Mouse (Mus musculus) heart, postnatal 10 days (tissue): ENCODE data around the gene Ctnnd2. TPM values are rescaled to one million over a fixed set of nuclear protein-coding genes. Genes with fewer than 3 reads are reported as not detected.

ENCODE experiments used
- DNase-seq, 2 experiments: peaks; one replicate each; pipeline ENCODE4 v3.0.0; 2021
- intact Hi-C: fragments of 180-260 bp; cut with DNase I; formaldehyde crosslinking; loops from one replicate; pipeline ENCODE4 v1.15.1; 2025
- total RNA-seq, 2 experiments: library from RNA; stranded (reverse); gene quantifications; 2 replicates each; pipeline ENCODE4 v1.2.3; 2021

Gene Ctnnd2
- total RNA-seq, 2 experiments from 2014 or later = 0.14 to 0.27 TPM

DNA sequence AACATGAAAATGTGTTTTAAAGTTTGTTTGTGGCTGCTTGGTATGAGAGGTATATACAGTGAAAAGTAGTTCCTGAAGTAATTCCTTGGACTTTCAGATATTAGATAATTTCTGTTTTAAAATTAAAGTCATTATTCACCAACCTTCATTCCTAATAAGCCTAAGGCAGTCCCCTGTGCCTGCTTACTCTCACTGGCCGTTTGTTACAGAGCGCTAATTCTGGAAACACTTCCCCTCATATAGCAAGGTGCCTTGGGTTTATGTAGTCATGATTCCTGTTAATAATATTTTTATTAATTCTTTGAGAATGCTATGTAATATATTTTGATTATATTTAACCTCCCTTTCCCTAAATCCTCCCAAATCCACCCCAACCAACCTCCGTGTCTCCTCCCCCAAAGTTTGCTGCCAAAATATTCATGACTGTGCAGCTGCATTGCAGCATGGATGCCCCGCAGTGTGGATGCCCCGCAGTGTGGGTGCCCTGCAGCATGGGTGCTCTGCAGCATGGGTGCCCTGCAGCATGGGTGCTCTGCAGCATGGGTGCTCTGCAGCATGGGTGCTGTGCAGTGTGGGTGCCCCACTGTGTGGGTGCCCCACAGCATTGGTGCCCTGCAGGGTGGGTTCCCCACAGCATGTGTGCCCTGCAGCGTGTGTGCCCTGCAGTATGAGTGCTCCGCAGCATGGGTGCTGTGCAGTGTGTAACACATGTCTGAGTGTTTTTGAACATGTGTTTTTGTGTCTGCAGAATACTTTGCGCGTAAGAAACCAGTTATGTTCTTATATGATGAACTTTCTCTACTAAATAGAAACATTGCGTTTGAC, 63.0 kb downstream of the Ctnnd2 start:
- DNase-seq = no peak
- intact Hi-C loops = no loop called here

DNA sequence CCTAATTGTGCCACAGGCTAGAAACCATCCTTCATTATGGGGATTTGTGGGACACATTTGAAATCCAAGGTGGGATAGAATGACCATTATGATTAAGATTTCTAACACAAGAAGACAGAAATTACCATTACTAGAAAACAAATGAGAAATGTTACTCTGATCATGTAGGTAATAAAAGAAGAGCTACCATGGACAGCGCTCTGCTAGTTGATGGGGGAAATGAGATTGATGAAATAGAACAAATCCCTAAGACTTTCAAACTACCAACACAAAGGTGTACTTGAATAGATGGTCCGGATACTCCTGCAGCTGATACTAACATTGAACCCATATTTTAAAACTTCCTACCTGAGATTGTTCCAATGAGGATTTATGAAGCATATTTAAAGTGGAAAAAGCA, 68.5 kb downstream of the Ctnnd2 start:
- no peak for DNase-seq
- intact Hi-C loops = no loop called here

DNA sequence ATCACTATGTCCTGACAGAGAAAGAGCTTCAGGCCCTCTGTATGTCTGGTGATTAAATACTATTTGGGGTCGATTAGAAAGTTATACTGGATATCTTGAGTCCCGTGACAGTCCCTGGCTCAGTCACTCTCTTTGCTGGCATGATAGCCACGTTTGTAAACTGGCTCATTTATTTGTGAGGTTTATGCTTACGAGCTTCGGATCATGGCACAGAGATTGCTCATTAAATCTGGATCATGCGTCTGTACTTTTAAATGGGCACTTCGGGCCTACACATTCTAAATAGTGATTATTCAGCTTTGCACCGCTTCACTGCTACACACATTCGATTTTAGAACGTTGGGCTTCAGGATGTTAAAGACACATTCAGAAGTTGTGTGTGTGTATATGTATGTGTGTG, 96.4 kb downstream of the Ctnnd2 start:
- intact Hi-C loops = no loop called here
- no peak for DNase-seq

- no peak for DNase-seq
- intact Hi-C loops = no loop called here
Observed at GRCm38 (mm10) chr15:30271141-30271572, 98.8 kb downstream of the Ctnnd2 start.

GRCm38 (mm10) chr15:30272326-30272725, 99.9 kb downstream of the Ctnnd2 start:
- no peak for DNase-seq

GRCm38 (mm10) chr15:30275721-30276120, 103.3 kb downstream of the Ctnnd2 start:
- intact Hi-C loops = no loop called here

More at GRCm38 (mm10) chr15:30272326-30272725, 99.9 kb downstream of the Ctnnd2 start:
- intact Hi-C loops = no loop called here

GRCm38 (mm10) chr15:30276691-30277090, 104.3 kb downstream of the Ctnnd2 start:
- no peak for DNase-seq
- intact Hi-C loops = no loop called here

More at GRCm38 (mm10) chr15:30275721-30276120, 103.3 kb downstream of the Ctnnd2 start:
- DNase-seq = no peak

DNA sequence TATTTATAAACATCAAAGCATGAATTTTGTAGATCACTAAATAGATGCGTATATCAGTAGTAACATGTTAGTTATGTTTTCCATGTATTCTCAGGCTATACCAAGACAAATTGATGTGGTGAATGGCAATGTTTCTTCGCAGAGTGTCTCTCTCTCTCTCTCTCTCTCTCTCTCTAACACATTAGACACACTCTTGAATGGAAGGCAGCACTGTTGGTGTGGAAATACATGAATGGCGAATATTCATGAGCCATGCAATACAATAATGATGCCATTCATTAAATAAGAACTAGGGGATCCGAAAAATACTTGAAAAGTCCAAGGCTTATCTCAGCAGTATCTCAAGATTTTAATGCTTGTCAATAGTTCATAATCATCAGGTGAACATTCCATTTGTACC, 106.2 kb downstream of the Ctnnd2 start:
- intact Hi-C loops = no loop called here
- no peak for DNase-seq

DNA sequence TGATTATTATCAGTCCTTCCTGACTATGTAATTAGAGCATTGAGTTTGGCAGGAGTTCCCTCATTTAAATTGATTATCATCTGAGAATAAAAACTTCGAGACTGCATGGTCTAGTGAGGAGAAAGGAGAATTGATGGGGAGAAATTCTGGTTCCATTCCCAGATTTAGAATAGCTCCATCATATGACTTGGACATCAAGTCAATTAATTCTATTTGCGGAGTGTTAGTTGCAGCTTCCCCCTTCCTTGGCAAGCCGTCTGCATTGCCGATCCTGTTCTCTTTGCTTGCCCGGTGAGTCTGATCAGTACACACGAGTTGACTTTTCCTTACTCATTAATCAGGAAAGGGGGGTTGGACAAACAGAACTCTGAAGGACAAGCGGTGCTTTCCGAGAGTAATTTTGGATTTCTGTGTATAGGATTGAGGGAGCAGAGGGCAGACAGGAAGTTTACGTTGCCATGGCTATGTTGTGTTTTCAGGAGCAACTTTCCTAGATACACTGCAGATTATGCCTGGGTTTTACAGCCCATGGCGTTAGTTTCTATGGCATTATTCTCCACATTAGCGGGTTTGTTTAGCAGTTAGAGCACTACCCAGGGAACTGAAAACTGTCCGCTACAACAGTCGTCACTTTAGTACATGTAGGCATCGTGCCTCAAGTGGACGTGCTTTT, 113.3 kb downstream of the Ctnnd2 start:
- intact Hi-C loops = no loop called here
- no peak for DNase-seq

DNA sequence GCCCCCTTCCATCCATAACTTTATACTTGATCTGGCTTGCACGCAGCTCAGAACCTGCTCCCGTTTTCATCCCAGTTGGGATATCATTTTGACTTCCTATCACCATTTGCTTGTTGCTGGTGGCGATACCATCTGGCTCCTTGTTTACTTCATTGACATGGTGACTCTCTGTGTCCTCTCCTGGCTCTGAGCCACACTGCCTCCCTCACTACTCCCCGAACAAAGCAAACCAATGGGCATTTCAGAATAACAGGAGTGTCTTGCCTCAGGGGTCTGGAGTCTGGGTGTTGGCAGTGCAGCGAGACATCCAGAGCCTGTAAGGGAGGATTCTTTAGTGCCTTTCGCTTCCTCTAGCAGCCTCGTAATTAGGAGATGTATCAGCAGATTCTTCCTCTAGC, 113.9 kb downstream of the Ctnnd2 start:
- DNase-seq = no peak
- intact Hi-C loops = no loop called here

- intact Hi-C loops = no loop called here
- DNase-seq = no peak
Observed at GRCm38 (mm10) chr15:30302824-30303223, 130.4 kb downstream of the Ctnnd2 start.

- intact Hi-C loops = no loop called here
- DNase-seq = no peak
Observed at GRCm38 (mm10) chr15:30306437-30306836, 134.0 kb downstream of the Ctnnd2 start.

DNA sequence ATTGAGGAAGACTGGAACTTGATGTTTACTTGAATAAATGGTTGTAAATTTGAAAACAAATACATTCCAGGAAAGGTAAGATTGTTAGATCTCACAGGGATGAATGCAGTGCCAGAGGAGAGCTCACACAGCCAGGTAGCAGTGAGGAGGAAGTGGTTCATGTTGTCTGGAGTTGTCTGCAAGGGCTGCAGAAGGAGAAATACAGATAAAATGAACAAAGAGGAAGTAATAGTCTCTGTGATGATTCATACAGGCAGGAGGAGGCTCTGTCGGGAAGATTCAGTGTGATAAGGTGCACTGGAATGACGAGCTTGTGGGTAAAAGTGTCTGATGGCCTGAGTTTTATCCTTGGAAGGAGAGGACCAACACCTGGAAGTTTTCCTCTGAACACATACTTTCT, 150.2 kb downstream of the Ctnnd2 start:
- no peak for DNase-seq
- intact Hi-C loops = no loop called here

- intact Hi-C loops = no loop called here
Observed at GRCm38 (mm10) chr15:30333336-30334310, 161.2 kb downstream of the Ctnnd2 start.

GRCm38 (mm10) chr15:30338585-30339197, 166.3 kb downstream of the Ctnnd2 start:
- intact Hi-C loops = no loop called here
- no peak for DNase-seq

More at GRCm38 (mm10) chr15:30333336-30334310, 161.2 kb downstream of the Ctnnd2 start:
- no peak for DNase-seq

DNA sequence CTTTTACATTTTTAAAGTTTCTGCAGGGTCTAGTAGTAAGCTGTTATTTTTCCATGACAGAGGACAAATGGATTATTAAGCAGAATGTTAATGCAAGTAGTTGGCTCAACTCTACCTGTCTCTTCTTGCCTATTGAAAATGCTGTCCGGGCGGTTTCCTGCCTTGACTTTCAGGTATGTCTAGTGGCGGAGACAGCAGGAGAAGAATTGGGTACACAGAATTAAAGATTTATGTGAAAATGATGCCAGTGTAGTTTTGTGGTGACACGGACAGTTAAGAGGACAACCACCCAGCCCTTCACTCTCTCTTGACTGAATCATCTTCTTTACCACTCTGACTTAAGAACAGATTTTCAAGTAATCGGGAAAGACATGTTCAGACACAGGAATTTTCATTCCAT, 173.4 kb downstream of the Ctnnd2 start:
- DNase-seq = no peak
- intact Hi-C loops = no loop called here

DNA sequence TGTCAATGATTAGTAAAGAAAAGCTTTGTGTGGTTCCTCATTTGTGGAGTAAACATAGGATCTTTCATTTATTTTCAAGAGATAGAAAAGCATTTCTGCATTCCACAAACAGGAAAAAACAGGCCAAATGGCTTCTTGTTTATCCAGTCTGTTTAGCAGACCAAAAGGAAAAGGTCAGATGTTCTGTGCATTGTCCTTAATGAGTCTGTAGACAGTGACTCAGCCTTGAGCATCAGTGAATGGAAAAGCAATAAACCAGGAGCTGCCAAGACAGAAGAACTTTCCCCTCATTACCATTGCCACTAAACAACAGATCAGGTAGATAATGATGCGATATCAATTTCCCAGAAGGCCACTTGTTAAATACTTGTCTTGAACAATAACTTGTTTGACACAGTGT, 192.1 kb downstream of the Ctnnd2 start:
- DNase-seq = no peak
- intact Hi-C loops = no loop called here

DNA sequence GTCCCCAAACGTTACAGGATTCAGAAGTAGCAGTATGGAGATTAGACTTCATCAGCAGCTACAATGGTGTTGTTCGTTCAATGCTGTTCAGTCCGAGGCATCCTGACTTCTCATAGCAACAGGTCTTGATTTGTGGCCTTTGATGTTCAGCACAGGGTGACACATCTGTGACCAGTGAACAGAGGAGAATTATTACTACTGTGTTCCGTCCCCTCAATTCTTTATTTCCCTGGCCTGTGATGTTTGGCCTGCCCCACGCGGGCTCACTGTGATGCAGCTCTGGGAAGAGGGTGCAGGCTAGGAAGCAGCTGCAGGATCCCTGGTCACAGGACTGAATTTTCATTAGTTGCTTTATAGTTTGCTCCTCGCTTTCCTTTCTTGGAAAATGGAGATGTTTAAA, 197.6 kb downstream of the Ctnnd2 start:
- DNase-seq = no peak
- intact Hi-C loops = no loop called here

DNA sequence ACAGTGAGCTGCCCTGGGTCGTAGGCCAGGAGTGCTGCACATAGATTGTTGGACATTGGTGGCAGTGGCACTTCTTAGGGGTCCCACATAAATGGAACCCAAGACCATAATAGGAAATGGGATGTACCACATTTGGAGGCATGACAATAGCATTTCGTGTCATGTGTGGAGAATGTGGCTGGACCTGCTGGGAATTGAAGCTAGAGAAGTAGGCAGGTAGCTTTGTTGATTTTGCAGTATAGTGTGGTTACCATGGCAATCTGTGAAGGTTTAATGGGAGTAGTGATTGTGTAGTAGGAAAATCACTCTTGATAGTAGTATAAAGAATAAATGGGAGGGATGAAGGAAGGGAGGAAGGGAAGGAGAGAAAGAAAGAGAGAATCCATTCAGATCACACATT, 198.8 kb downstream of the Ctnnd2 start:
- DNase-seq = no peak
- intact Hi-C loops = no loop called here

DNA sequence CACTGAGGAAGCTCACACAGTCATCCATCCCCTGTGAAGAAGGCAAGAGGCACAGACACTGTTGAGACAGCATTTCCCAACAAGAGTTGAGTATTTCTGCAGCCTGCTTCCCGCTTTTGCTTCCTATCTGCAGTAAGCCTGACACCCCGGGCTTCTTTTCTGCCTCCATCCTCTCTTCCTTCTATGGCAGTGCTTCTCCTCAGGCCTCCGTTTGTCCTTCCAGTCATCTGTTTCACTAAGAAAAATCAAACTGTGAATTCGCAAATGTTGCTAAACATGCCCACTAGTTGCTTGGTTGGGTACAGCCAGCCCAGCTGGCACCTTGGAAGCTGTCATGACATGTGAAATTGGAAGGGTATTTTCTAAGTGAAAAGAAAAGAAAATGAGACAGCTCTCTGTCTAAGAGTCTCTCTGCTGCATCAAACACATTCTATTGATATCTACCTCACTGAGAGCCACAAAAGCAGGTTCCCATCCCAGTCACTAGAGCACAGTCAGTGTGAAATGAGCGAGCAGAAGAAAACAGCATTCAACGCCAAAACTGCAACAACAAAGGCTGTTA, 201.3 kb downstream of the Ctnnd2 start:
- intact Hi-C loops = no loop called here
- no peak for DNase-seq
